Mouse (Mus musculus) right cerebral cortex, postnatal 4 days (tissue): Measurements from ENCODE around the gene Tarbp2.

Experiments
- DNase-seq: peaks from one replicate; pipeline ENCODE4 v3.0.0-alpha.2; 2022

Gene Tarbp2

GRCm38 (mm10) chr15:102505770-102506463 is 12.1 kb upstream of the Tarbp2 start:
- no peak for DNase-seq

GRCm38 (mm10) chr15:102506464-102506830 is 11.5 kb upstream of the Tarbp2 start:
- no peak for DNase-seq

GRCm38 (mm10) chr15:102506864-102507263 is 11.1 kb upstream of the Tarbp2 start:
- no peak for DNase-seq

- DNase-seq: no peak
Observed at GRCm38 (mm10) chr15:102507561-102507960, 10.4 kb upstream of the Tarbp2 start.

- no peak for DNase-seq
Observed at GRCm38 (mm10) chr15:102508336-102508735, 9.7 kb upstream of the Tarbp2 start.

GRCm38 (mm10) chr15:102510110-102510509 is 7.9 kb upstream of the Tarbp2 start:
- DNase-seq: peak; percentile 62

- peak; percentile 91 for DNase-seq
Observed at GRCm38 (mm10) chr15:102510590-102511284, 7.3 kb upstream of the Tarbp2 start.

GRCm38 (mm10) chr15:102511285-102511833 is 6.6 kb upstream of the Tarbp2 start:
- DNase-seq: no peak

- DNase-seq: no peak
Observed at GRCm38 (mm10) chr15:102512010-102512409, 6.0 kb upstream of the Tarbp2 start.

GRCm38 (mm10) chr15:102512471-102512870 is 5.5 kb upstream of the Tarbp2 start:
- no peak for DNase-seq

GRCm38 (mm10) chr15:102513004-102513403 is 5.0 kb upstream of the Tarbp2 start:
- no peak for DNase-seq

- no peak for DNase-seq
Observed at GRCm38 (mm10) chr15:102515261-102515660, 2.7 kb upstream of the Tarbp2 start.

- no peak for DNase-seq
Observed at GRCm38 (mm10) chr15:102515791-102516190, 2.2 kb upstream of the Tarbp2 start.

GRCm38 (mm10) chr15:102516293-102516692 is 1.7 kb upstream of the Tarbp2 start:
- DNase-seq: peak; percentile 58

GRCm38 (mm10) chr15:102516728-102517404 is 1.1 kb upstream of the Tarbp2 start, which contains the start of gene Map3k12:
Map3k12 (minus strand) TSS chr15:102517064.
- peak; percentile 74 for DNase-seq

- DNase-seq: no peak
Observed at GRCm38 (mm10) chr15:102517631-102517975, 389 bp upstream of the Tarbp2 start.

GRCm38 (mm10) chr15:102518859-102519201 is 838 bp downstream of the Tarbp2 start:
- no peak for DNase-seq

- DNase-seq: no peak
Observed at GRCm38 (mm10) chr15:102519211-102520141, 1.5 kb downstream of the Tarbp2 start.

- DNase-seq: no peak
Observed at GRCm38 (mm10) chr15:102520416-102520815, 2.4 kb downstream of the Tarbp2 start.

- DNase-seq: no peak
Observed at GRCm38 (mm10) chr15:102521480-102521879, 3.5 kb downstream of the Tarbp2 start.

GRCm38 (mm10) chr15:102524892-102525485 is 7.0 kb downstream of the Tarbp2 start, which contains the start of gene Npff:
Npff (minus strand) TSS chr15:102524942.
- DNase-seq: peak; percentile 81
